Mouse (Mus musculus): ENCODE measurements around the gene Wfikkn2.
"Not testable (repeated sequence)": the region's sequence is repeated elsewhere in the genome, so short reads cannot be mapped to it uniquely, and the experiment has no call there.

Gene Wfikkn2

DNA sequence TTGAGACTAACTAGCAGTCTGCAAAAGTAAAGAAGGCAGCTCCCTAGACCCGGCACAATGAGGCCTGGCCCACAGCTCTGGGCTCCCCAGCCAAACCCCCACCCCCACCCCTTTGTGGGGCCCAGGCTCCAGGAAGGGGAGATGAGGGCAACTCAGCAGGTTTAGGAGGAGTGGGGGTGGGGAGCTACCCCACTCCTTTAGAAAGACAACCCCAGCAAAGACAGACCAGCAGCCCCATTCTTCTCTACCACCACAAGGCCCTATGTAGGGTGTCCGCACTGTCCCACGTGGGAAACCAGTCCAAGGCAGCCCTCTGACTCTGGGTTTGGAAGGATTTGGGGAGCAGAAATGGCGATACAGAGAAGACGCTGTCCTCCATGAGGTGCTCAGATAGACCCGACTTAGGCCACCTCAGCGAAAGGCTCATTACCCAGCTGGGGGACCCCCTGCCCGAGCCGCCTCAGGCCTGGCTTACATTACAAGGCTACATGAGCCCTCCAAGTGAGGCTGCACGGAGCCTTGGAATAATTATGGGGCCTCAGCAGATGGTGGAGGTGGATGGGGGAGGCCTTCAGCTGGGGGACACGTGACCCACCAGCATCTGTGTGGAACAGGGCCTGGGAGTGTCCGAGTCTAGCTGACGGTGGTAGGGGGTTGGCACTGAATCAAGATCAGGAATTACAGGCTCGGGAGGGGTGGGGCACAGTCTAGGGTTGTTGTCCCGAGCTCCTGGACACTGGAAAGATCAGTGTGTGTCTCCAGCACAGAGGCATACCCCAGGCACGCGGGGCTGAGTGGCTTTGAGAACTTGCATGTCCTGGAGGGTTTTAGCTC is at the start of gene Wfikkn2:
Gene Wfikkn2 (minus strand): TSS at position 51 of the 834 bp plus-strand sequence.
- DNase-seq: no peak

DNA sequence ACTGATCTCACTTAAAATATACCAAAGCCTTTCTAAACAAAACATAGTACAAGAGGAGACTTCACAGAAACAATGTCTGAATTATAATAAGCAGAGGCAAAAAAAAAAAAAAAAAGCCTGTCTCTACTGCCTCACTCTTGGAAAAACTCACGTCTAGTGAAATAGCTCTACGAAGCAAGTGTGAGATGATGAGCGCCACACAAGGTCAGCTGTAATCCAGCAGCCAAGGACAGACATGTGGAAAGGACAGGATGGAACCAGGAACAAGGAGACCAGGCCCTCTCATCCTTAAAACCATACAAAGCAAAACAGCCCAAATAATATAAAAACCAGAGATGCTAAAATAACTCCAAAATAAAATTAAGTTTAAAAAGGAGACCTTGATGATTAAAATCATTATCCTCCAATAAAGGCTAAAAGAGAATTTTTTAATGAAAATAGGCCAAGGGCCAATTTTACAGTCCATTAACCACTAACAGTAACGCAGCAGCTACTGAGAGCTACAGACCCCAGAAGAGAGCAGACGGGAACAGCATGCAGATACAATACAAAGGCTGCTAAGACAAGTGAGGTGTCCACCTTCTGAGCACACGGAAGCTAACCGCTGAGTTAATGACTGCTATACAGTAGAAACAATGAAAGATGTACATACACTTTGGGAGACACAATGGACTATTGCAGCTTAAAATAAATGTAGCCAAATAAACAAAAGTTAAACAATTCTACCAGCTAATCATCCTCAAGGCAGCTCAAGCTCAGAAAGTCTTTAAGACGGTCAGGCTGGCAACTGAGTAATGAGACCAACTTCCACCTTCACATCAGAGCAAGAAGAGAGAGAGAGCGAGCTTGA is 49.4 kb upstream of the Wfikkn2 start:
- DNase-seq: no peak

- DNase-seq: no peak
Measured at GRCm38 (mm10) chr11:94290062-94290740, 44.4 kb upstream of the Wfikkn2 start.

DNA sequence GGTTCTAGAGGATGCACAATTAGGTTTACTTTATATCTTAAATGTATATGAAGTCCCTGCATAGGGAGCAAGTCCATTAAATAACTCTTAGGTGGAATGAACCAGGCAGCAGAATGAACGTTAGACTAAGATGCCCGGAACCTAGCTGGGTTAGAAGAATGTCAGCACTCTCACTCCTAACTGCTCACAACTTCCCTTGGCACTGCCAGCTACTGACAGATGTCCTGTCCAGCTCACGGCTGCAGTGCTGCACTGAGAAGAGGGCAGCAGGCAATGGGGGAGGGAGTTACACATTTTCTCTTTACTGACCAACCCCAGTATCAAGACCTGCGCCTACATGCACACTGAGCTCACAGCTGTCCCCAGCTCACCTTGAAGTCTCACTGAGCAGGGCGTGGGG is 41.3 kb upstream of the Wfikkn2 start:
- DNase-seq: no peak

- DNase-seq: no peak
Measured at GRCm38 (mm10) chr11:94285886-94286574, 40.2 kb upstream of the Wfikkn2 start.

DNA sequence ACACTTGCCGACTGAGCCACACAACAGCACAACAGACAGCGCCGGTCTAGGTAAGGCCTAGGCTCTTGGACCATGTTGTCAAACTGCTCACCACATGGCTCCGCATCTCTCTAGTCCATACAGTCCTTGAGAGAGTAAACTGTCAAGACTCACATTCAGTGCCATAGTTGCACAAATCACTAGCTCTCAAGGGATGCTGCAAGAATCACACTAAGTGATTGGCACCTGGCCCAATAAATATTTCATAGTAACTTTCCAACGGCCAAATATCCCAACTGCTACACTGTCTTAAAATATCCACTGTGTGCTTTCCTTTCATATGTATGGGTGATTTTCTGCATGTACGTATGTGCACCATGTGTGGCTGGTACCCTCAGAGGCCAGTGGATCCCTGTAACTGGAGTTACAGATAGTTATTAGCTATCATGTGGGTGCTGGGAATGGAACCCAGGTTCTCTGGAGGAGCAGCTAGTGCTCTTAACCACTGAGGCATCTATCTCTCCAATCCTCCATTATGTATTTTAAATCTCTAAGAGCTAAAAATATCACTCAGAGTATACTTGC is 37.8 kb upstream of the Wfikkn2 start:
- DNase-seq: no peak

DNA sequence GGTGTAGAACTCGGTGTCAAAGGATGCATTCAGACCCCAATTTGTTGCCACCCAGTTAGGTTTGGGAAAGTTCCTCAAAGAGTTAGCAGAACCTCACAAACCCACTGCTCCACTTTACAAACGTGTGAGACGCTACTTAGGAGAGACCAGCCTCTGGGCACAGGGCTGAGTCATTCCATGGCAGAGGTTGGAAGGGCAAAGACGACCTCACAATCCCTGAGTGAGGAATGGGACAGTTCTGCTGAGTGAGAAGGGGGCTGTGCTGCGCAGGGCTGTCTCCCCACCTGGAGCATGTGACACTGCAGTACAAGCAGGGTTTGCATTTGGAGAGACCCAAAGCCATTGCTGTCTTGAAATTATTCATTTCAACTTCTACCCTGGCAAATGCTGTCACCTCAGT is 36.5 kb upstream of the Wfikkn2 start:
- DNase-seq: no peak

- peak; percentile 47 for DNase-seq
Measured at GRCm38 (mm10) chr11:94281199-94282181, 35.7 kb upstream of the Wfikkn2 start, which contains the start of gene Gm21885. Gm21885 (plus strand) TSS chr11:94281873.

- DNase-seq: peak; percentile 97
Measured at GRCm38 (mm10) chr11:94276869-94277337, 31.1 kb upstream of the Wfikkn2 start.

- DNase-seq: no peak
Measured at GRCm38 (mm10) chr11:94275686-94276085, 29.9 kb upstream of the Wfikkn2 start.

- DNase-seq: no peak
Measured at GRCm38 (mm10) chr11:94275226-94275625, 29.4 kb upstream of the Wfikkn2 start.

- DNase-seq: no peak
Measured at GRCm38 (mm10) chr11:94274206-94274867, 28.5 kb upstream of the Wfikkn2 start.

GRCm38 (mm10) chr11:94272960-94273927 is 27.4 kb upstream of the Wfikkn2 start:
- no peak for DNase-seq

DNA sequence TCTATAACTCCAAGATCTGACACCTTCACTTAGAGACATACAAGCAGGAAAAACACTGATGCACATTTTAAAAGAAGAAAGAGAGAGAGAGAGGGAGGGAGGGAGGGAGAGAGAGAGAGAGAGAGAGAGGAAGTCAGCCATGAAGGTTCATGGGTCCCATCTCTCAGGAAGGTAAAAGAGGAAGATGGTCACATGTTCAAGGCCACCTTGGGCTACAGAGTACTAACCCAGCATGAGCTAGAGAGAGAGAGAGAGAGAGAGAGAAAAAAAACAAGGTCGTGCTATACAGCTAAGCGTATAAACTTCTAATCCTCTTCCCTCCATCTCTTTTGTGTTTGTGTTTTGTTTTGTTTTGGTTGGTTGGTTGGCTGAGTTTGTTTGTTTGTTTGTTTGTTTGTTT is 25.2 kb upstream of the Wfikkn2 start:
- no peak for DNase-seq

- DNase-seq: no peak
Measured at GRCm38 (mm10) chr11:94269906-94270305, 24.1 kb upstream of the Wfikkn2 start.

- DNase-seq: no peak
Measured at GRCm38 (mm10) chr11:94268761-94269160, 23.0 kb upstream of the Wfikkn2 start.

GRCm38 (mm10) chr11:94266155-94266554 is 20.4 kb upstream of the Wfikkn2 start:
- DNase-seq: not testable (repeated sequence)

DNA sequence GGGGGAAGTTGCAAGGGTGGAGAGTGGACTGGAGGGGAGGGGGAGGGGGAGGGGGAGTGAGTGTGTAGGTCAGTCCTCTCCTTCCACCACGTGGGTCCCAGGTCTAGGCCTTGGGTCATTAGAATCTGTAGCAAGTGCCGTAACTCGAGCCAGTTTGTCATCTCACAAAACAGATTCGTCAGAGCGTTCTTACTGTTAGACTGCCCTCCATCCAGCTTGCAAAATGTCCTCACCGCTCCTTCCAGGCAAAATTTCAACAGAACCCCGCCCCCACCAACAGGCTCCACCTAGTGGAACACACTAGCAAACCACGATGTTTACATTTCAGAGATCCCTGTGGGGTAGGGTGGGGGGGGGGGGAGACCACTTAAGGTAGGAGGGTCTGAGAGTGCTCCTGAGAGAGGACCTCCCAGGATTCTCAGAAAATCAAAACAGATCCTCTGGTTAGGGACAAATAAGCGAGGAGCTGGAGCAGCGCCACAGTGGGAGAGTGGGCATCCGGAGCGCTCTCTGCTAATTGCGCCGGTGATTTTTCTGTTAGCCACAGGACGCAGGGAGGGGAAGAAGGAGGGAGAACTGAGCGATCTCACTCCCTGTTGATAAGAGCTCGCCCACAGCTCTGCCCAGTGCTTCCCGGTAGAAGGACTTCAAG is 19.5 kb upstream of the Wfikkn2 start:
- DNase-seq: peak; percentile 72
